Mouse (Mus musculus) lung, postnatal 25 days (tissue): ENCODE data around the gene Pkn2.
A peak's percentile ranks its signal among the peaks of the same experiment; 100 is the strongest.

Experiments
- DNase-seq: peaks from one replicate; pipeline ENCODE4 v3.0.0; 2022; ENCODE audit warnings: low spot score

Gene Pkn2

GRCm38 (mm10) chr3:142881872-142882623 is at the start of gene Pkn2:
Pkn2 (minus strand) TSS chr3:142882004.
- DNase-seq = peak; percentile 99

- DNase-seq = no peak
These were observed 48.1 kb upstream of the Pkn2 start for GRCm38 (mm10) chr3:142929906-142930305.

GRCm38 (mm10) chr3:142927311-142927710 is 45.5 kb upstream of the Pkn2 start:
- DNase-seq = no peak

GRCm38 (mm10) chr3:142924831-142925348 is 43.1 kb upstream of the Pkn2 start:
- no peak for DNase-seq

GRCm38 (mm10) chr3:142919070-142919469 is 37.3 kb upstream of the Pkn2 start:
- no peak for DNase-seq

- no peak for DNase-seq
These were observed 36.1 kb upstream of the Pkn2 start for GRCm38 (mm10) chr3:142917760-142918439.

GRCm38 (mm10) chr3:142917171-142917570 is 35.4 kb upstream of the Pkn2 start:
- DNase-seq = no peak

GRCm38 (mm10) chr3:142913295-142913694 is 31.5 kb upstream of the Pkn2 start:
- DNase-seq = no peak

GRCm38 (mm10) chr3:142899683-142900082 is 17.9 kb upstream of the Pkn2 start:
- no peak for DNase-seq

GRCm38 (mm10) chr3:142898949-142899396 is 17.2 kb upstream of the Pkn2 start:
- no peak for DNase-seq

GRCm38 (mm10) chr3:142890442-142890841 is 8.6 kb upstream of the Pkn2 start:
- no peak for DNase-seq

- no peak for DNase-seq
These were observed 5.2 kb upstream of the Pkn2 start for GRCm38 (mm10) chr3:142886963-142887362.

GRCm38 (mm10) chr3:142884594-142884993 is 2.8 kb upstream of the Pkn2 start:
- DNase-seq = no peak

GRCm38 (mm10) chr3:142881589-142881871 is 274 bp downstream of the Pkn2 start:
- no peak for DNase-seq

- DNase-seq = peak; percentile 1
These were observed 815 bp downstream of the Pkn2 start for GRCm38 (mm10) chr3:142880790-142881588.

GRCm38 (mm10) chr3:142863236-142863635 is 18.6 kb downstream of the Pkn2 start:
- DNase-seq = peak; percentile 18

GRCm38 (mm10) chr3:142856832-142857231 is 25.0 kb downstream of the Pkn2 start:
- no peak for DNase-seq

GRCm38 (mm10) chr3:142855961-142856472 is 25.8 kb downstream of the Pkn2 start:
- peak; percentile 2 for DNase-seq

GRCm38 (mm10) chr3:142852911-142853310 is 28.9 kb downstream of the Pkn2 start:
- DNase-seq = peak; percentile 3

GRCm38 (mm10) chr3:142851631-142852030 is 30.2 kb downstream of the Pkn2 start:
- no peak for DNase-seq

GRCm38 (mm10) chr3:142839961-142840360 is 41.8 kb downstream of the Pkn2 start:
- DNase-seq = no peak

GRCm38 (mm10) chr3:142834761-142835160 is 47.0 kb downstream of the Pkn2 start:
- no peak for DNase-seq
